Mouse (Mus musculus) kidney, adult 8-10 months (tissue): ENCODE results near the gene Rnf113a2.

Experiments
- DNase-seq, 2 experiments: peaks; one replicate each; pipeline ENCODE4 v3.0.0; 2022

The Rnf113a2 gene

DNA sequence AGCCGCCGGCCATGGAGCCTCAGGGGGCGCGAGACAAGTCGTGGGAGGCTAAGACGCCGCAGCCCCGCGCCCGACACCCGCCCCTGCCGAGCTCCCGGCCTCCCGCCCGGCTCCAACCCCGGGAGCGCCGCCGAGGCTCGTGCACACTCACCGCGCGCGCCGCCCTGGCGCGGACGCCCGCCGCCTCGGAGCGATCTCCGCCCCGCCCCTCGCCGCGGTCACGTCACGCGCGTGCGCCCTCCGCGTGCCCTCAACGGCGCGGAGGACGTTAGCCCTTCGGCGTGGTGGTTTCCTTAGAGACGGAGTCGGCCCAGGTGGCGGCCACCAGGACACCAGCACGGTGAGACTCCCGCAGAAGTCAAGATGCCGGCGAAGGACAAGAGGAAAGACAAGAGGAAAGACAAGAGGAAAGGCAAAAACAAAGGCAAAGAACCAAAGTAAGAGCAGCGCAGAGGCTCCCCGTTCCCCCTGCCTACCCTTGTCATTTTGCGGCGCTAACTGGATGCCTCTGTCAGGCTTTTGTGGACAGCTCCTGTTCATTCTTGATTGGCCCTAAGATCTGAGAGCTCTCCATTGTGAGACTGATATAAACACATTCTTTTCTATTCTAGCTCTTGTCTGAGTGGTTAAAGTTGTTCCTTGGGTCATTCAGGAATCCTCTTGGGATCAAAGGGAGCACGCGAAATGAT is 8.0 kb upstream of the Rnf113a2 start, which contains the start of the genes Entpd5 and Bbof1:
Gene Entpd5, minus strand, starts transcription at position 211 of the 689 bp plus-strand sequence.
Gene Bbof1, plus strand, starts transcription at position 253 of the 689 bp plus-strand sequence.
- peak; percentile 84 to 88 for DNase-seq

DNA sequence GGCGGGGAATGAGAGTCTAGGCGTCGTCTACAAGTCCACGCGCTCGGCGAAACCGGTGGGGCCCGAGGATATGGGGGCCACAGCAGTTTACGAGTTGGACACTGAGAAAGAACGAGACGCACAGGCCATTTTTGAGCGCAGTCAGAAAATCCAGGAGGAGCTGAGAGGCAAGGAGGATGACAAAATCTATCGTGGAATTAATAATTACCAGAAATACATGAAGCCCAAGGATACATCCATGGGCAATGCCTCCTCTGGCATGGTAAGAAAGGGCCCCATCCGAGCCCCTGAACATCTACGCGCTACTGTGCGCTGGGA is 568 bp downstream of the Rnf113a2 start:
- DNase-seq = no peak

DNA sequence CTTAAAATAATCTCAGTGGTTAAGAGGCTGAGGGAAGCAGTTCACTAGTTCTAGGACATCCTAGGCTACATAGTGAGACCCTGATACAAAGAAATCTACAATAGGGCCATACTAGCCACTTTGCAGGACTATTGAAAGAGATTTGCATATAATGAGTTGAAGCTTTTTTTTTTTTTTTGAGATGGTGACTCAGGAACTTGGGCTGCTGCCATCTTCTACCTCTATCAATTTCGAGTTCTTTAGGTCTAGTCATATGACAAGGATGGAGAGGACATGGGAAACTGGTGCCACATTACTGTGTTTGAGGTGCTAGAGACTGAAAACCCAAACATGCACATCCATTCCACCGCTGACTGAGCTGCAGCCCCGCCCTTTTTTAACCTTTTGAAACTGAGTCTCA is 7.0 kb downstream of the Rnf113a2 start:
- DNase-seq = no peak

DNA sequence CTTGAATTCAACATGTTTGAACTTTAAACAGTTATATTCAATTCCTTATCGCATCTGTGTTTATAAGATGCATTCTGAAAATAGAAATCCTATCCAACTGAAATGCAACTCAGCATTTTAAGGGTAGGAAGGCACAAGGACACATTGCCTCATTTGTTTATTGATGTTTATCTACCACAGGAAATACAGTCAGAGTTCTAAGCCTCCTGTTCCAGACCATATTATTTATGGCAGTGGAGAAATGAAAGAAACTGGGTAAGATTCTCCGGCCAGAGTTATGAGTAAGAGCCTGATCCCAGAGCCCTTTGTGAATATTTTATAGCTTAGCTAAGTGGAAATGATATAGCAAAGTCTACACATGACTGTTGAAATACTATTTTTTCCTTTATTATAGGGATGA is 12.8 kb downstream of the Rnf113a2 start:
- DNase-seq = no peak

DNA sequence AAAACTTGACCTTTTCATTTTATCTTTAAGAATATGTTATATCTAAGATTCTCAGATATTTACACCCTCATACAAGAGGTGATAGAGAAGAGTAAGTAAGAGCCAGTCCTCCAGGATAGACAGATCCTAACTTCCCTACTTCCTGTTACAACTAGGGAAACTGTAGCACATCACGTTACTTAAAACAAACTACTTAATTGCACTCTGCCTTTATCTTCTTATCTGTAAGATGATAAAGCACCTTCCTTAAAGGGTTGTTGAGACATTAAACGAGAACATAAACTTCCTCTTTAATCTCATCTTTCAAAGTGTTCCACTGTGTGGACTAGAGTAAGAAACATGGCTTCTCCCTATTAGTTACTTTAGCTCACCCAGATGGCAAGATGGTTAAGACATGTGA is 21.7 kb downstream of the Rnf113a2 start:
- no peak for DNase-seq

DNA sequence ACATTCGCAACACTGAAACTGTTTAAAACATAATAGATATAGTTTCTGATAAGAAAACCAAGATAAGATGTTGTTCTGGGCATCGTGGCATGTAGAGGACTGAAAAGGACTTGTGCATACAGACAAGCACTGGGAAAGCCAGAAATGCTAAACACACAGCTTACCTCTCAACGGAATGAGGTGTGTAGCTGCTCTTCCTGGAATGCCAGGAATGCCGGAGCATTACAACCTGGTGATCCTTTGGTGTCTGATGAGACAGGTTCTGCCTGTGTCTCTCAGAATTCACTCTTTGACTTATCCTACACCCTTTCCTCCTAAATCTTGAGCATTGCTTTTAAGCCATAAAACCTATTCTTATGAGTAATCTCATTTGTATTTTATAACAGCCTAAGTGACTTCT is 25.5 kb downstream of the Rnf113a2 start:
- DNase-seq = no peak

DNA sequence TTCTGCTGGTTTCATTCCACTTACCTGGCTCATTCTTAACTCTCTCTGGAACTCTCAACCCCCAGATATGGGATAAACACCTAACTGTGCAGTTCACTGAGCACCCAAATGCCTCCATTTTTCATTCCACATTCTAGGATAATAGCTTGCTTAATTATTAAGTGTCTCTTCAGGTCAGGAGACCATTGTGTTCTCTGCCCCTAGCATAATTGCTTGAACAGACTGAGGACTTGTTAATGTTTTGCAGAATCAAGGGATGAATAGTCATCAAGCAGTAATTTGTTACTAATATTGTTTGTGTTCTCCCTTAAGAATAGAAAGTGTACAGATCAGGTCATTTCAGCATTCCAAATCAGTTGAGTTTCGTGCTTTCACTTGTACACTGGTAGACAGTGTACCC is 30.4 kb downstream of the Rnf113a2 start:
- peak; percentile 32 to 64 for DNase-seq

DNA sequence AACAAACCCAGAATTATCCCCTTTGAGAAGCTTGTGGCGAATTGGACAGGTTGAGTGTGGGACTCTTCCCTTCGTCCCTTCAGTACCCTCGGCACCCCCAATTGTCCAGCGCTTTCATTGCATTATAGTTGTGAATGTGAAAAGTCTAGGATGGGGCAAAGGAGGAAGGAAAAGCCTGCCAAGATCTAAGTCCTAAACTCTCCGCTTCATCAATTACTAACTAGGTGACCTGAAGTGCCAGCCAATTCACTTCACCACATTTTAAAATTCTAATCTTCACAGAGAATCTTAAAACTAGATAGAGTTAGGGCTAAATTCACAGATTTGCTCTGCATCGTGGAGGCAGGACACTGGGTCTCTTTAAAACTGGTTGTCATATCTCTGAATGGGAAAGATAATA is 31.2 kb downstream of the Rnf113a2 start:
- DNase-seq = peak; percentile 29 to 53

DNA sequence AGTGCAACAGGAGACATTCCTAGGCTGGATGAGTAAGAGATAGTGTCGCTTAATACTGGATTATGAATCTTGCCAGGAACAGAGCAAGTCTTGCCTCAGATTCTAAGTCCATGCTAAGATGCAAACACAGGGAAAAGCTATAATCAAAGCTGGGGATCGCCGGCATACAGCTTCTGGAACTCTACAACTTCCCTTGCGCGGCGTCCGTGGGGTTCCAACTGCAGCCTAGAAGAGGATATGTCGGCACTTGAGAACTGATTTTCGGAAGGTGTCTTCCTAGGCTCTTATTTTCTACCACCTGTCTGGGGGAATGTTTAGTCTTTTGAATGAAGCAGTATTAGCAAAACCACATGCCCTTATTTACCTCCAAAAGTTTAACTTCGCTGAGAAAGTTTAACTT is 32.9 kb downstream of the Rnf113a2 start:
- DNase-seq = peak in 1 of 2 experiments; percentile 27

DNA sequence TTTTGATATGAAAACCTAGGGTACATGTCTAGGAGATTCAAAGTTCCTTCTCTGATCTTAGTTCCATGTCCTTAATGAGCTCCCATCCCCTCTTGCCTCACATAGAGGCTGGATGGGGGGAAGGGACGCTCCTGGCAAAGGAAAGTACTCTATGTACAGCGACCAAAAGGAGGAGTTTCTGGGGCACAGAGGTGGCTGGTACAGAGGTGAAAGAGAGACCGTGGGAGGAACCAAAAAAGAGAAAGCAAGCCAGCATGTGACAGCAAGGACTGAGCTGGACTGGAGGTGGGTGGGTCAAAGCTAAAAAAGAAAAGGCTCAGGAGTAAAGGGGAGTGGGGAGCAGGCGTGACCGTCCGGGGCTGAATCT is 33.3 kb downstream of the Rnf113a2 start:
- DNase-seq = peak; percentile 74 to 77

DNA sequence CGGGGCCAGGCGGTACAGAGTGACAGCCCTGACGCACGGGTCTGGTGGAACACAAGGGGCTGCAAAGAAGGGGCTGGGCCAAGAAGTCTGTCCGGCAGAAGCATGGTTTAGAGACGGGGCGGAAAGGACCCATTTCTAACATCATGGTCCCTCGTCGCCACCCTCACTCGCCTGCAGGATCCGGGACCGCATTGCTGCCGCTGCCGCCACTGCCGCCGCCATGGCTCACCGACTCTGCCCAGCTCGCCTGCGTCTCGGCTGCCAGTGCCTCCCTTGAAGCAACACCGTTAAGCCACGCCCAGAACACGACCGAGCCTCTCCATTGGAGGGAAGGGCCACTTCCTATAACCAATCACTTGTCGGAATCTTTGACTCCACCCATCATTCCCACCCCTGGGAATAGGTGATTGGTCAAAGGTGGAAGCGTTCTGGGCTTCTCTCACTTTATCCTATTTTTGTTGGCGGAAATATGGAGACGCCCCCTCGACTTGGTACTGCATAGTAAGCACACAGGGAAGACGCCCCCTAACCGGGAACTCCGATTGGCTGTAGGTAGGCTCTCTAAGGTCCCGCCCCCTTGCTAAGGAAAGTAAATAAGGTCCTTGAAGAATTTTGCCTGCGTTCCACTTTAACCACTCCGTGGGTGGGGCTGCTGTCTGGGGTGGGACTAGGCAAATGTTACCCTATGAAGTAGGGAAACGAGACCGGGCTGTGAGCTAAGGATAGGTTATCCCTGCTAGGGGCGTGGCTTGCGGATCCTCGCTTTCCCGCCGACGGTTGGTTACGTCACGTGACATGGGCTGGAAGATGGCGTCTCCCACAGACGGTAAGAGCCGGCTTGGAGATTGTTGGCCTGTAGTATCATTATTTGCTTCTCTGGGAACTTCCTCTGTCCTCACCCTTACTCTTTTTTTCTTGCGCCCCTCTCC is 34.0 kb downstream of the Rnf113a2 start, which contains the start of the genes Aldh6a1 and Lin52:
Gene Aldh6a1, minus strand, starts transcription at position 287 of the 929 bp plus-strand sequence.
Gene Lin52, plus strand, starts transcription at position 705 of the 929 bp plus-strand sequence.
- DNase-seq = peak; percentile 99 to 100

DNA sequence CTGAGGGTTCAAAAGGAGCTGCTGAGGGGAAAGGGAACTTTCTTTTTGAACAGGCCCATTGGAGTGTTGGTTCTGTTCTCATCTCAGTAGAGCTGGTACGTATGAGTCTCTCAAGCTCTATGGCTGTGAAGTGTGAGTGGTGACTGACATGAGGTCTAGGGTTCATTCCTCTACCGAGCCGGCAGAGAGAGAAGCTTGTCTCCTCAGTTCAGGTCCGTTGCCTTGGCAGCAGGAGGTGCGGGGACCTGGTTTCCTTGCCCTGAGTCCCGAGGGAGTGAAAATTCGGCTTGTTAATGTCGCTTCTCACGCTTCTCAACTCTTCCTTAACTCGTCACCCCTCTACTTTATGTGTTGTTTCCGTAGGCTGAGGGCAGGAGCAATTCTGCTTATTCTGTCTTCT is 34.8 kb downstream of the Rnf113a2 start:
- peak in 1 of 2 experiments; percentile 44 for DNase-seq

DNA sequence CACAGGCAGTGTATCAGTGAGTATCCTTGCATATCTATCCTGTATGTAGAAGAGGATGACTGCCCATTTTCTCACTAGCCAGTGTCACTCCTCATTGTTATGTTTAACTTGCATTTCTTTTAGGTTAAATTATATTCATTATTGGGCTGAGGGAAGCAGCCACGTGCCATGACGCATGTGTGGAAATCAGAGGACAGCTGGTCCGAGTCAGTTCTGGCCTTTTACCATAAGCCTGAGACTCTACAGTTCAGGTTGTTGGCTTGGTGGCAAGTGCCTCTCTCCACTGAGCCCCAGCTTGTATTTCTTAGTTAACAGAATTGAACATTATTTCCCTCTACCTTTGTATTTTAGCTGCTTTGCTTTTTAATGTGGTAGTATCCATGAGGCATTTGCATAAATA is 39.9 kb downstream of the Rnf113a2 start:
- DNase-seq = no peak

DNA sequence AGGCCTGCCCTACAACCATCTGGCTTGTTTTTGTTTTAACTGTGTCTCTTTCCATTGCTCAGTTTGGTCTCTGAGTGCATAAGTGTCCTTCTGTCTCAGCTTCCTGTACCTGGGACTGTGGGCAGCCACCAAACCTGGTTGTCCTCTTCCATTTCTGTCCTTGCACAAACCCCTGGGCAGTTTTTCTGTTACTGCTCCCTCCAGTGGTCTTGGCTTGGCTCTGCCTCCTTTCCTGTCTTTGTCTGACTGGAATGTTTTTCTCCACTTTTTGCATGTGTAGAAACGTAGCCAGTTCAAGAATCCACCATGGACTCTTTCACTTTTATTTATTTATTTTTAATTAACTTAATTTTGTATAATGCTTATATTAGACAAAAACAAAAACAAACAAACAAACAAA is 42.8 kb downstream of the Rnf113a2 start:
- no peak for DNase-seq

DNA sequence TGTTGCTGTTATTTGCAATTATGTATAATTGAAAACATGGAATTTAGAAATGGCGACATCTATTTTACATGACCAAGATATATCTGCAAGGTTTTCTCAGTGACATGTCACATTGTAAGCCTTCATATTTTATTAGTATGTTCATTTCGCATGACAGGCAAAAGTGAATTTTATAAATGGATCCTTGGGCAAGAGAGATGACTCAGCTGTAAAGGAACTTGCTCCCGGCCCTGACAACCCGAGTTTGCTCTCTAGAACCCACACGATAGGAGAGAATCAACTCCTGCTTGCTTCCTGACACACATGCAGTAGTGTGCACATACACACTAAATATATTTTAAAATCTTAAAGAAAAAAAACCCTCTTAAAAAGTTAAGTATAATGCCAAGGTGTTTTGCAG is 44.4 kb downstream of the Rnf113a2 start:
- DNase-seq = no peak

DNA sequence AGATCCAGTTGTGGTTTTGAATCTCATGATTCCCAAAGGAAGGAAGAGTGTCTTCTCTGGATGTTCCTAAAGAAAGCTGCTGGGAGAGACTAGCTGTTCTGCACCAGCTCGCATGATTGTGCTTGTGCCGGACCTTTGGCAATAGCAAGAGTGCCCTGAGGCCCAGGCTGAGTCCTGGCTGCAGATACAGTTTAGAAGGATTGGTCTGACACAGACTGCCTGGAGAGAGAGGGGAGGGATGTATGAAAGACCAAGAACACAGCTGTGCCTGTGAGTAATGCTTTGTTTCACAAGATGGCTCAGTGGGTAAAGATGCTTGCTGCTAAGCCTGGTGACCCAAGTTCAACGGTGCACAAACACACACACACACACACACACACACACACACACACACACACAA is 45.9 kb downstream of the Rnf113a2 start:
- no peak for DNase-seq
